Mouse (Mus musculus) A20 (cell line): Measurements from ENCODE around the gene H2al1b.

Source experiments
- DNase-seq: peaks from one replicate; pipeline ENCODE4 v3.0.0-alpha.2; 2011; ENCODE audit warnings: low read depth, low spot score

Gene H2al1b

DNA sequence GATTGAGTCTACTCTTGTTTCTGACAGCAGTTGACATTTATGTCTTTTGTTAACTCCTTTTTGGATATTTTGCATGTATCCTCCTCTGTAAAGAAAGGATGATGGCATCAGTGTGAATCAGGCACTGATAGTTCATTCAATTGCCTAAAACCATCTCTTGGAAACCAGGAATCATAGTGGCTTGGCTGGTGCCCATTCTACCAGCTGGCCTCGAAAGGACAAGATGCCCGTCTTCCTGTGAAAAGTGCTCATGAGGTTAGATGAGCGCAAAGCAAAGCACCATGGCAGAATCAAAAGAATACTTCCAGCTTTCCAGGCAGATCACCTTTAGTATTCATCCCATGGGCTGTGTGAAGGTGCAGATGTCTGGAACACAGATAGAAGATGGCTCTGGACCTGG is 44.5 kb downstream of the H2al1b start:
- no peak for DNase-seq
